Mouse (Mus musculus) inflammation-experienced regulatory T-cells, adult 16 weeks (primary cell): ENCODE measurements around the gene Lce1f. TPM values are rescaled to one million over a fixed set of nuclear protein-coding genes. Genes with fewer than 3 reads are reported as not detected.

Experiments used
- polyA plus RNA-seq: library from polyadenylated mRNA; unstranded; fragments of 100-300 nt; shearing (Covaris generic); gene quantifications from one replicate; pipeline ENCODE4 v1.2.1, GENCODE M21; 2017

Gene Lce1f
- not detected for polyA plus RNA-seq

DNA sequence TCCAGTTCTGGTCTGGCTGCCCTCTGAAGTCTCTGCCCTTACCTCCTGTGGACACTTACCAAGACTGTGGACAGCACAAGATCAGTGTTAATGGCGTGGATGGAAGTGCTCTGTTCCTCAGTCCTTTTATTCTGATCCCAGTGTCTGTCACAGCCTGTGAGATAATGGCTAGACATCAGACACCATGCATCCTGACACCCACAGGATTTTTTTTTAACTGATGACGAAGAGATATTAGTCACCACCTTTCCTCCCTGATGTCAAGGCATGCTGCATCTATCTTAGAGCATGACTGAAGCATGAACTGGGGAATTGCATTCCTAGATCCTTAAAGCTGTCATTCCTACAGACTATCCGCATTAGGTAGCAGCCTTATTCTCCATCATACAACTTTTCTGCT is at the start of gene Lce1f:
TSS of gene Lce1f (minus strand) at position 101 of the 400 bp plus-strand sequence.

DNA sequence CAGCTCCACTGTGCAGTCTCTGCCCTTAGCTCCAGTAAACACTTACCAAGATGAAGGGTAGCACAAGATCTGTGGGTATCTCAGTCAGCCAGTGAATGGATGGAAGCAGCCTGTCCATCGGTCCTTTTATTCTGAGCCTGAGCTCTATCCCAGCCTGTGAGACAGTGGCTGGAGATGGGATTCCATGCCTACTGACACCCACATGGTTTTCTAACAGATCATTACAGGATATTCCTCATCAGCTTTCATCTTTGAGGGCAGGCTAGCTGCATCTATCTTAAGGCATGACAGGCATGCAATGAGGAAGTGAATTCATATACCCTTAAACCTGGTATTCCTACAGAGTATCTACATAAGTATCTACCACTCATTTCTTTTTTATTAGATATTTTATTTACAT is 44.8 kb upstream of the Lce1f start, which contains the start of gene Lce1h:
TSS of gene Lce1h (minus strand) at position 101 of the 400 bp plus-strand sequence.

DNA sequence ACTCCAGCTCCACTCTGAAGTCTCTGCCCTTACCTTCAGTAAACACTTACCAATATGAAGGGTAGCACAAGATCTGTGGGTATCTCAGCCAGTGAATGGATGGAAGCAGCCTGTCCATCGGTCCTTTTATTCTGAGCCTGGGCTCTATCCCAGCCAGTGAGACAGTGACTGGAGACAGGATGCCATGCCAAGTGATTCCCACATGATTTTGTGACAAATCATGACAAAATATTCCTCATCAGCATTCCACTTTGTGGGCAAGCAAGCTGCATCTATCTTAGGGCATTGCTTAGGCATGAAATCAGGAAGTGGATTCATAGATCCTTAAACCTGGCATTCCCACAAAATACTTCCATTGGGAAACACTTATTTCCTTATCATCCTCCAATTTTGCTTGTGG is 32.1 kb upstream of the Lce1f start, which contains the start of gene Lce1g:
TSS of gene Lce1g (minus strand) at position 101 of the 400 bp plus-strand sequence.

DNA sequence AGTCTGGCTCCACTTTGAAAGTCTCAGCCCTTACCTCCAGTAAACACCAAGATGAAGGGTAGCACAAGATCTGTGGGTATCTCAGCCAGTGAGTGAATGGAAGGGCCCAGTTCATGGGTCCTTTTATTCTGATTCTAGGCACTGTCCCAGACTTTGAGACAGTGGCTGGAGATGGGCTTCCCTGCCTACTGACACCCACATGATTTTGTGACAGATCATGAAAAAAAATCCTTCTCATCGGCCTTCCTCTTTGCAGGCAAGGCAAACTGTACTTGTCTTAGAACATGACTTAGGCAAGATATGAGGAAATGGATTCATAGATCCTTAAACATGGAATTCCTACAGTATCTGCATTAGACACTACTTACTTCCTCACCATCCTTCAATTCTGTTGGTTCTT is 18.8 kb upstream of the Lce1f start, which contains the start of gene Gm38119:
TSS of gene Gm38119 (minus strand) at position 101 of the 400 bp plus-strand sequence.

DNA sequence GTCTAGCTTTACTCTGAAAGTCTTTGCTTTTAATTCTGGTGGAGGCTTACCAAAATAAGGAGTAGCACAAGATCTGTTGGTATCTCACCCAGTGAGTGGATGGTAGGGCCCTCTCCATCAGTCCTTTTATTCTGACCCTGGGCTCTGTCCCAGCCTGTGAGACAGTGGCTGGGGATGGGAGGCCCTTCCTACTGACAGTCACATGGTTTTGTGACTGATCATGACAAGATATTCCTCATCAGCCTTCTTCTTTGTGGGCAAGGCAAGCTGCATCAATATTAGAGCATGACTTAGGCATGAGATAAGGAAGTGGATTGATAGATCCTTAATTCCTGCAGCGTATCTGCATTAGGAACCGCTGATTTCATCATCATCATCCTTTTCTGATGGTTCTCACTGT is 11.2 kb downstream of the Lce1f start, which contains the start of gene Lce1e:
TSS of gene Lce1e (minus strand) at position 101 of the 400 bp plus-strand sequence.

DNA sequence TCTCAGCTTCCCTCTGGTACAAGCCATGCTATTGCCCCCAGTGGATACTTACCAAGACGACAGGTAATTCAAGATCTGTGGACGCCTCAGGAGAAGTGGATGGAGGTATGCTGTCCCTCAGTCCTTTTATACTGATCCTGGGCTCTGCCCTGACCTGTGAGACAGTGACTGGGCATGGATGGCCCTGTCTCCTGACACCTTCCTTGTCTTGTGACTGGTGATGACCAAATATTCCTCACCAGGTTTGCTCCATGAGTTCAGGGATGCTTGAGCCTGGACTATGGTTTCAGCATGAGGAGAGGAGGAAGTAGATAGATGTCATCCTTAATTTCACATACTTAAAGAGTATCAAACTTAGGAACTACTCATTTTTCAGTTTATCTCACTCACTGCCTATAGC is 33.0 kb downstream of the Lce1f start, which contains the start of gene Lce1d:
TSS of gene Lce1d (minus strand) at position 101 of the 400 bp plus-strand sequence.

DNA sequence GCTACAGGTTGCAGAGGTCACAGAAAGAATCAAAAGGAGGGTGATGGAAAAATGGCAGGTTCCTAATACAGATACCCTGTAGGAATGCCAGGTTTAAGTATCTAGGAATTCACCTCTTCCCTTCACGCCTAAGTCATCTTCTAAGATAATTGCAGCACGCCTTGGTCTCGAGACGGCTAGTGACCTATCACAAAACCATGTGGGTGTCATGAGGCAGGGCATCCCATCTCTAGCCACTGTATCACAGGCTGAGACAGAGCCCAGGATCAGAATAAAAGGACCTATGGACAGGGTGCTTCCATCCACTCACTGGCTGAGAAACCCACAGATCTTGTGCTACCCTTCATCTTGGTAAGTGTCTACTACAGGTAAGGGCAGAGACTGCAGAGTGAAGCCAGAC is 41.2 kb downstream of the Lce1f start, which contains the start of gene Lce1c:
TSS of gene Lce1c (plus strand) at position 301 of the 400 bp plus-strand sequence.

DNA sequence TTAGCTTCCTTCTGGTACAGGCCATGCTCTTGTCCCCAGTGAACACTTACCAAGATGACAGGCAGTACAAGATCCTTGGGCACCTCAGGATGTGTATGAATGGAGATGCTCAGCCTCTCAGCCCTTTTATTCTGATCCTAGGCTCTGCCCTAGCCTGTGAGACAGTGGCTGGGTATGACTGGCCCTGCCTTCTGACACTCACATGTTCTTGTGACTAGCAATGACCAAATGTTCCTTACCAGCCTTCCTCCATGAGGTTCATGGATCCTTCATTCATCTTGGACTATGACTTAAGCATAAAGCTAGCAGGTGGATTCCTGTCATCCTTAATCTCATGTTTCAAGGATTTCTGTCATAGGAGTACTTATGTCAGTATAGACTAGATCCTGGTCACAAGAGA is 49.9 kb downstream of the Lce1f start, which contains the start of gene Lce1a2:
TSS of gene Lce1a2 (minus strand) at position 101 of the 400 bp plus-strand sequence.

Other genes with a start within 250 kb of the Lce1f start
- not detected for gene Sprr1a, start 234.5 kb downstream of the Lce1f start, polyA plus RNA-seq
- not detected for gene Sprr4, start 219.9 kb downstream of the Lce1f start, polyA plus RNA-seq
- gene 2310046K23Rik, start 185.8 kb downstream of the Lce1f start, polyA plus RNA-seq: not detected
- not detected for gene Ivl, start 146.6 kb downstream of the Lce1f start, polyA plus RNA-seq
- gene Smcp, start 131.4 kb downstream of the Lce1f start, polyA plus RNA-seq: not detected
- not detected for gene 2210017I01Rik, start 112.9 kb downstream of the Lce1f start, polyA plus RNA-seq
- not detected for gene Lce6a, start 98.7 kb downstream of the Lce1f start, polyA plus RNA-seq
- gene Lce1a1, start 72.0 kb downstream of the Lce1f start, polyA plus RNA-seq: not detected
- not detected for gene Lce1b, start 63.4 kb downstream of the Lce1f start, polyA plus RNA-seq
- gene Lce1a2, start 50.0 kb downstream of the Lce1f start, polyA plus RNA-seq: not detected
- gene Lce1c, start 41.1 kb downstream of the Lce1f start, polyA plus RNA-seq: not detected
- gene Lce1d, start 33.1 kb downstream of the Lce1f start, polyA plus RNA-seq: not detected
- gene Lce1e, start 11.3 kb downstream of the Lce1f start, polyA plus RNA-seq: not detected
- gene Gm38119, start 18.7 kb upstream of the Lce1f start, polyA plus RNA-seq: not detected
- gene Lce1g, start 32.0 kb upstream of the Lce1f start, polyA plus RNA-seq: not detected
- gene Lce1h, start 44.7 kb upstream of the Lce1f start, polyA plus RNA-seq: not detected
- not detected for gene Lce1i, start 58.5 kb upstream of the Lce1f start, polyA plus RNA-seq
- not detected for gene Lce1j, start 70.2 kb upstream of the Lce1f start, polyA plus RNA-seq
- not detected for gene Lce1k, start 87.5 kb upstream of the Lce1f start, polyA plus RNA-seq
- not detected for gene Kprp, start 106.9 kb upstream of the Lce1f start, polyA plus RNA-seq
- not detected for gene Lce1l, start 130.9 kb upstream of the Lce1f start, polyA plus RNA-seq
- not detected for gene 2310050C09Rik, start 149.9 kb upstream of the Lce1f start, polyA plus RNA-seq
- not detected for gene Lce3a, start 205.9 kb upstream of the Lce1f start, polyA plus RNA-seq
- not detected for gene Lce3b, start 212.6 kb upstream of the Lce1f start, polyA plus RNA-seq
- not detected for gene Lce3c, start 224.1 kb upstream of the Lce1f start, polyA plus RNA-seq
- gene Lce3d, start 237.0 kb upstream of the Lce1f start, polyA plus RNA-seq: not detected
- not detected for gene Lce3e, start 246.7 kb upstream of the Lce1f start, polyA plus RNA-seq